Mouse (Mus musculus) monocyte, adult 5-6 weeks (primary cell): ENCODE measurements around the gene Mrps27. TPM values are rescaled to one million over a fixed set of nuclear protein-coding genes. Genes with fewer than 3 reads are reported as not detected.

Source experiments
- ATAC-seq: fragments of 153-309, 156-312 bp; replicated peaks from 2 replicates; pipeline ENCODE4 v1.8.0; 2017; ENCODE audit warnings: mild to moderate bottlenecking; ENCODE audit not compliant: low TSS enrichment, insufficient number of reproducible peaks, severe bottlenecking, poor library complexity, low FRiP score
- total RNA-seq: library from RNA; stranded (forward); fragments of 200-1000, 200-491, 200-594 nt; gene quantifications from 3 replicates; pipeline ENCODE4 v1.2.3, GENCODE M21; 2017

Mrps27 gene
- total RNA-seq, 1 experiment from 2014 or later: 12.3 TPM

- ATAC-seq: no peak
Observed at GRCm38 (mm10) chr13:99414352-99414742, 69.8 kb downstream of the Mrps27 start.

- ATAC-seq: no peak
Observed at GRCm38 (mm10) chr13:99416601-99417000, 72.0 kb downstream of the Mrps27 start.

GRCm38 (mm10) chr13:99423581-99423980 lies 79.0 kb downstream of the Mrps27 start:
- ATAC-seq: no peak

DNA sequence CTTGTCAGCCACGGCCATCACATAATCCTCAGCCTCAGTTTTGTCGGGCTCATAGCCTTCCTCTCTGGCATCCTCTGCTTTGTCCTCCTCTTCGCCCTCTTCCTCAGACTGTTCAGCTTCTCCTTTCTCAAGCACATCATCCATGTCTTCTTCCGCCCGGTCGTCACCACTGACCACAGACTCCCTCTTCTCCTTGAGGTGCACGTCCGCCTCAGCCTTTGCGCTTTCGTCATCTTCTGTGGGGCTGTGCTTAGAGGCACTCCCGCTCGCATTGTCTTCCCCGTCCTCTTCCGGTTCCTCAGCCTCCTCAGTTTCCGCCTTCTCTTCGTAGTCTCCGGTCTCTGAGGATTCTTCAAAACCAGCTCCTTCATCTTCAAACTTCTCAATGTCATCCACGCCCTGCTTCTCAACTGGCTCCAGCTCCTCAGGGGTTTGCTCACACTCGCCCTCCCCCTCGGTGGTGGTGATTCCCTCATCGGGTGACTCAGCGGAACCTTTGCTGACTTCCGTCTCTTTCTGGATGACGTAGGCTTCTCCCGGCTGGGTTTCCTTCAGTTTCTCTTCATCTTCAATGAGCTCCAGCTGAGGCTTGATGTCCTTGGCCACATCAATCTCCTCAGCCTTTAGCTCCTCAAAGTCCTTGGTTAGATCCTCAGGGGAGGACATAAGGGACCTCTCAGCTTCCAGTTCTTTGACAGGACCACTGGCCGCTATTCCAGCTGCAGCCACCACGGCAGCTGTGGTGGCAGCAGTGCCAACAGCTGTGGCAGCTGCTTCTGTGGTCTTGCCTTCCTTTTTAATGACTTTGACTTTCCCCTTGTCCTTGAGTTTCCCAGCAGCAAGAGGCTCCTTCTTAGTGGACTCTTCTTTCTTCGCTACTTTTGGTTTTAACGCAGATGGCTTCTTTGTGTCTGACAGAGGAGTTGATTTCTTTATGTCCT lies 88.8 kb downstream of the Mrps27 start:
- peak; percentile 56; the same call in 1 of the 2 replicates for ATAC-seq

DNA sequence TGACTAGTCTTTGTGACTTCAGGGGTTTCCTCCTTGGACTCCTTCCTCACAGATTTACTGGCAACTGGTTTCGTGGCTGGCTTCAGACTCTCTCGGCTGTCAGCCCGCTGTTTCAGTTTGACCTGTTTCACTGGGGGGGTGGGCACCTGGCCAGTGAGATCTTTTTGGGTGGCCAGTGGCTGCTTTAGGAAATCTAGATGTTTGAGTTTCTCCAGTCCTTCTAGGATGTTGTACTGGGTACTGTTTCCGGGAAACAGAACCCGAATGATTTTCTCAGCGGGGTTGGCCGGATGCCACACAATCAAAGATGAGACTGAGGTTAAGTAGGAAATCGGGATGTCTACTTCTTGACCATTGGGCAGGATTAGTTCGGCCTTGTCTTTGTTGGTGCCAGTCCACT lies 89.9 kb downstream of the Mrps27 start:
- no peak for ATAC-seq

GRCm38 (mm10) chr13:99437051-99437450 lies 92.5 kb downstream of the Mrps27 start:
- ATAC-seq: no peak

DNA sequence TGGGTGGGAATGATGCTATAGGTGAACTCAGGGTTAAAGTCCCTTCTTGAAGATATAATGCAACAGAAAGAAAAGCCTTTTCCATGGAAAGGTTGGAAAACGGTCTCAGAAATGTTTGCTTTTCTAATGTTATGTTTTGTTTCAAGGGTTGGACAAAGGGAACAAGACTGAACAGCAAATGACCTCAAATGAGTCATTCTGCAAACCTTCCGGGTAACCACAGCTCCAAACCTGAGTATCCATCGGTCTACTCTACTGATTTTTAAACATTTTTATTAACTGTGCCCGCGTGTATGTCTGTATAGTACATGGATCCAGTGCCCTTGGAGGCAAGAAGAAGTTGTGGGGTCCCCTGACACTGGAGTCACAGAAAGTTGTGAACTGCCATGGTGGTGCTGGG lies 94.8 kb downstream of the Mrps27 start:
- no peak for ATAC-seq

DNA sequence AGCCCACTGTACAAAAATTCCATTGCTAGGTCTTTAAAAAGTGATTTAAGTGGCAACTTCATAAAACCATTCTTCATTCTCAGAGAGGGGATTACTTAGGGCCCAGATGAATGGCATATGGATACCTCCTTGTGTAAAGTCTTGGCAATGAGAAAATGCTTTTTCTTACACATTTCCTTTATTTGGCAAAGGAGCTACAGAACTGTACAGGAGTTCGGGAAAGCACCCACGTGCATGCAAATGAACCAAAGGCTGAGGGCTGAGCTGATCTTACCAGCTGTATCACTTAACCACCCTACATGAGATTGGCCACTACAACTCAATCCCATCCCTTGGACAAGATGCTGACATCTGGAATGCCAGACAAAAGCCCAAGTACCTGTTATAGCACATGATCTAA lies 95.6 kb downstream of the Mrps27 start:
- no peak for ATAC-seq

GRCm38 (mm10) chr13:99441700-99442433 lies 97.3 kb downstream of the Mrps27 start:
- ATAC-seq: no peak

GRCm38 (mm10) chr13:99442434-99443249 lies 98.1 kb downstream of the Mrps27 start:
- no peak for ATAC-seq

GRCm38 (mm10) chr13:99443484-99444175 lies 99.0 kb downstream of the Mrps27 start:
- no peak for ATAC-seq

- no peak for ATAC-seq
Observed at GRCm38 (mm10) chr13:99444431-99444871, 99.9 kb downstream of the Mrps27 start.

DNA sequence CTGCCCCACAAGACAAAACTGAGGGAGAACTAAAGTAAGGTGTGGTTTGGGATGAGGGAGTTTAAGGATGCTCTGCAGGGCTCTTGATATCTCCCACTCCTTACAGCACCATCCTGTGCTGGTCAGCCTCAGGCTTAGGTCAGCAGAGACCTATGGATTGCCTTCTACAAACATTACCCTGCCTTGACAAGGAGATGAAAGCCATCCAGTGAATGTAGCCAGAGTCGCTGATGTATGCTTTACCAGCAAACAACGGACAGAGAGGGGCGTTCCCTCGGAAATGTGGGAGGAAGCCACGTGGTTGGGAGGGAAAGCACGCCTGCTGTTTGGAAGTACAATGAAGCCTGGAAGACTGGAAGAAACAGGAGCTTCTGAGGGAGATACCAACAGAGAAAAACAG lies 100.3 kb downstream of the Mrps27 start:
- no peak for ATAC-seq

- ATAC-seq: no peak
Observed at GRCm38 (mm10) chr13:99447002-99447401, 102.4 kb downstream of the Mrps27 start.

DNA sequence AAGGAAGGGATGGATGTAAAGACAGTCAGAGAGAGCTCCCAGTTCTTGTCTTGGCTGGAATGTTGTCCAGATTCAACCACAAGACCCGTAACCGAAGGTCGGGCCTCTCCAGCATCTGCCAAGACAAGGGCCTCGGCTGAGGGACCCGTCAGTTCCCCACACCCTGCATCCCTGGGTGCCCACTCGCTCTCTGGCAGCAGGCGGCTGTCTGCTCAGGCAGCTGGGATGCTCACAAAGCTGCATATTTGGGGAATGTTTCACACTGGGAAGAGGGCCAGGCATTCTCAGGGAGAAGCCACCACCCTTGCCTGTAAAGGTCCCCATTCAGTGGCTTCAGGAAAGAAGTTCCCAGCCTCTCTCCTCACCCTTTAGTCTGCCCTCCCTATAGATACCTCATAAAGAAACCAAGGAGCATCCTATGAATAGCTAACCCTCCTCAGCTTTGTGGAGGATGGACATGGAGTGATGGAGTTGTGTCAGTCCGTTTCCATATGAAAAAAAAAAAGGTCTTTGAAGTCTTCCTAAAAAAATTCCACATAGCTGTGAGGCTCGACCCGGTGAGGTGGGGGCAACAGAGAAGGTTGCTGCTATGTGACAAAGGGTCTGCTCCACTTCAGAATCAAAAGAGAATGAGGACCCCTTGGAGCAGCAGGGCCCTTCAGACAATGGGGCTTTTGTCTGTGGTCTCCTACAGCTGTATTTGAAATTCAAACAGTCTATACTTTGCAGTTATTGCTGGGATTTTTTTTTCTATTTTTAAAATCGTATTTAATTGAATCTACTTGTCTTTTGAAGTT lies 103.0 kb downstream of the Mrps27 start:
- ATAC-seq: no peak

- no peak for ATAC-seq
Observed at GRCm38 (mm10) chr13:99448278-99448677, 103.7 kb downstream of the Mrps27 start.

- ATAC-seq: no peak
Observed at GRCm38 (mm10) chr13:99449547-99449946, 105.0 kb downstream of the Mrps27 start.

GRCm38 (mm10) chr13:99450766-99451165 lies 106.2 kb downstream of the Mrps27 start:
- ATAC-seq: no peak
